Mouse (Mus musculus) kidney, embryonic 14.5 days (tissue): ENCODE results near the gene Akap12. TPM values are rescaled to one million over a fixed set of nuclear protein-coding genes. Genes with fewer than 3 reads are reported as not detected.
A peak's percentile ranks its signal among the peaks of the same experiment; 100 is the strongest.

ENCODE experiments used
- ATAC-seq: fragments of 200-750 bp; cut with Nextera tagmentation; 2 replicates; pipeline ENCODE4 v1.8.0; 2017; ENCODE audit warnings: moderate number of reproducible peaks, mild to moderate bottlenecking, moderate TSS enrichment, moderate library complexity; ENCODE audit not compliant: low FRiP score, low TSS enrichment
- H3K27ac ChIP-seq: fragments of 300-500 bp; sonication (generic); 2 replicates; pipeline ENCODE4 v1.5.1; 2014; ENCODE audit warnings: low read depth, mild to moderate bottlenecking, low read length, moderate library complexity, mixed read lengths
- H3K27me3 ChIP-seq: fragments of 300-500 bp; sonication (generic); 2 replicates; pipeline ENCODE4 v1.6.1; 2014; ENCODE audit warnings: mild to moderate bottlenecking, low read length; ENCODE audit not compliant: control insufficient read depth, insufficient read depth
- H3K36me3 ChIP-seq: fragments of 300-500 bp; sonication (generic); 2 replicates; pipeline ENCODE4 v1.6.1; 2014; ENCODE audit warnings: low read length, mixed read lengths; ENCODE audit not compliant: control insufficient read depth, insufficient read depth
- H3K4me1 ChIP-seq: fragments of 300-500 bp; sonication (generic); 2 replicates; pipeline ENCODE4 v1.6.1; 2014; ENCODE audit warnings: low read length, mixed read lengths; ENCODE audit not compliant: control insufficient read depth, insufficient read depth
- H3K4me2 ChIP-seq: fragments of 300-500 bp; sonication (generic); replicated peaks from 2 replicates; pipeline ENCODE4 v1.6.1; 2014; ENCODE audit warnings: low read depth, mild to moderate bottlenecking, low read length
- H3K4me3 ChIP-seq: fragments of 300-500 bp; sonication (generic); 2 replicates; pipeline ENCODE4 v1.5.1; 2014; ENCODE audit warnings: mild to moderate bottlenecking, low read length
- H3K9ac ChIP-seq: fragments of 300-500 bp; sonication (generic); 2 replicates; pipeline ENCODE4 v1.6.1; 2014; ENCODE audit warnings: low read depth, mild to moderate bottlenecking, low read length, moderate library complexity
- H3K9me3 ChIP-seq: fragments of 300-500 bp; sonication (generic); 2 replicates; pipeline ENCODE4 v1.6.1; 2016; ENCODE audit warnings: low read length; ENCODE audit not compliant: control insufficient read depth
- WGBS: fragments of 180-500 bp; shearing (Covaris S2); extraction: QIAGEN DNeasy Blood & Tissue Kit; methylation state at CpG from one replicate; pipeline ENCODE4 v1.1.7; 2014; 5-methylcytosine and 5-hydroxymethylcytosine counted together
- polyA plus RNA-seq: library from polyadenylated mRNA; unstranded; fragments of >200 nt; fragmentation: Nextera tagmentation; extraction: Ambion mirVana; gene quantifications from 2 replicates; pipeline ENCODE4 v1.2.1, GENCODE M21; 2014

Gene Akap12
- polyA plus RNA-seq, 1 experiment from 2014 or later: 70.7 TPM

DNA sequence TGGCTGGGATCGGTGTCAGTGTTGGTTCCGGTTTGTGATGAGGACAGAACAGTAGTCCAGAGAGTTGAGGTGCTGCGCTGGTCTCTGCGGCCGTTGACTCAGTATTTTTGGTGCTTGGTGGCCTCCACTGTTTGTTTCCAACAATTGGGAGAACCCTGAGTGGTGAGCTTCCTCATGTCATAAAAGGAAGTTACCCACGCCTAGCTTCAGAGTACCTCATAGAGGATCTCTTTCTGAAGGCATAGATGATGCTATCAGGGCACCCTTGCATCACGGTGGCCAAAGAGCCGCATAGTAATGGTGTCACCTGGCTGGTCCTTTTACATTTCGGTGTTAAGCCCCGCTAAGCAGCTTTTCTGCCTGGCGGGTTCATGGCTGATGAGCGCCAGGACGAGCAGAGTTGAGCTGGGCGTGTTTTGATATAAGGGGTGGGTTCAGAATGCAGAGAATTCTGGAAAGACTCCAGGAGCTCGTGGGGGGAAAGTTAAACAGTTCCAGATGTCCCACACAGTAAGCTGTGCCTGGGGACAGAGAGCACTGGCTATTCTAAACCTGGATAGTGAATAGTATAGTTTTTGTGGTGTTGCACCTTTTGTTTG lies 72.8 kb downstream of the Akap12 start:
- 53% methylated on average over 15 of the region's 15 CpGs for WGBS
- peaks cover 14% of the 10 kb centered on the region; the same call in 1 of the 2 replicates for H3K4me1 ChIP-seq

GRCm38 (mm10) chr10:4341430-4341829 lies 75.2 kb downstream of the Akap12 start:
- WGBS: 31% methylated on average over 2 of the region's 2 CpGs
- H3K36me3 ChIP-seq: no peaks in the 10 kb centered on the region
- no peak for ATAC-seq
- no peak overlapping the region for H3K9ac ChIP-seq
- H3K4me3 ChIP-seq: no peak overlapping the region
- H3K4me1 ChIP-seq: peaks cover 17% of the 10 kb centered on the region; the same call in 1 of the 2 replicates
- H3K27me3 ChIP-seq: no peaks in the 10 kb centered on the region
- no peak overlapping the region for H3K4me2 ChIP-seq
- H3K9me3 ChIP-seq: no peaks in the 10 kb centered on the region
- H3K27ac ChIP-seq: no peak overlapping the region

More for the DNA sequence above, 72.8 kb downstream of the Akap12 start:
- Histone ChIP-seq H3K4me3 (no peak overlapping the region), H3K36me3 (no peaks in the 10 kb centered on the region), H3K4me2 (peak overlapping the region; percentile 31; the same call in 1 of the 2 replicates), H3K27me3 (no peaks in the 10 kb centered on the region), H3K9ac (no peak overlapping the region), H3K9me3 (no peaks in the 10 kb centered on the region), H3K27ac (no peak overlapping the region; the same call in 1 of the 2 replicates)
- no peak for ATAC-seq

- H3K9me3 ChIP-seq: no peaks in the 10 kb centered on the region
- 0 out of 2 replicates have a peak overlapping the region, but pooled peaks have one; percentile 13 for H3K4me3 ChIP-seq
- no peaks in the 10 kb centered on the region for H3K36me3 ChIP-seq
- ATAC-seq: peak; percentile 93
- peaks cover 5% of the 10 kb centered on the region; the same call in 1 of the 2 replicates for H3K4me1 ChIP-seq
- no peaks in the 10 kb centered on the region for H3K27me3 ChIP-seq
- peak overlapping the region; percentile 37 for H3K4me2 ChIP-seq
- no peak overlapping the region for H3K9ac ChIP-seq
- no peak overlapping the region for H3K27ac ChIP-seq
- WGBS: 7% methylated on average over 28 of the region's 28 CpGs
These were observed 80.4 kb downstream of the Akap12 start for GRCm38 (mm10) chr10:4346489-4347135.

GRCm38 (mm10) chr10:4347136-4347492 lies 80.9 kb downstream of the Akap12 start:
- Histone ChIP-seq H3K4me1 (peaks cover 5% of the 10 kb centered on the region; the same call in 1 of the 2 replicates), H3K27me3 (no peaks in the 10 kb centered on the region), H3K4me3 (no peak overlapping the region), H3K9me3 (no peaks in the 10 kb centered on the region), H3K36me3 (no peaks in the 10 kb centered on the region), H3K27ac (no peak overlapping the region), H3K9ac (no peak overlapping the region), H3K4me2 (peak overlapping the region; percentile 37; the same call in 1 of the 2 replicates)
- peak; percentile 73 for ATAC-seq
- 29% methylated on average over 2 of the region's 4 CpGs for whole genome bisulfite sequencing

GRCm38 (mm10) chr10:4347591-4347990 lies 81.4 kb downstream of the Akap12 start:
- Histone ChIP-seq H3K9me3 (no peaks in the 10 kb centered on the region), H3K27ac (no peak overlapping the region), H3K4me3 (no peak overlapping the region), H3K4me1 (peaks cover 5% of the 10 kb centered on the region; the same call in 1 of the 2 replicates), H3K9ac (no peak overlapping the region), H3K27me3 (no peaks in the 10 kb centered on the region), H3K36me3 (no peaks in the 10 kb centered on the region), H3K4me2 (no peak overlapping the region)
- whole genome bisulfite sequencing: 94% methylated on average over 14 of the region's 14 CpGs
- peak; percentile 2; the same call in 1 of the 2 replicates for ATAC-seq

GRCm38 (mm10) chr10:4354371-4355260 lies 88.4 kb downstream of the Akap12 start:
- H3K27me3 ChIP-seq: no peaks in the 10 kb centered on the region
- no peak overlapping the region for H3K4me2 ChIP-seq
- WGBS: 90% methylated on average over 38 of the region's 38 CpGs
- H3K36me3 ChIP-seq: peaks cover 52% of the 10 kb centered on the region
- H3K9me3 ChIP-seq: no peaks in the 10 kb centered on the region
- H3K4me1 ChIP-seq: no peaks in the 10 kb centered on the region
- no peak overlapping the region for H3K9ac ChIP-seq
- ATAC-seq: no peak
- no peak overlapping the region for H3K27ac ChIP-seq
- no peak overlapping the region for H3K4me3 ChIP-seq

- 0 out of 2 replicates have a peak, but pooled peaks have one; percentile 7 for ATAC-seq
- H3K4me3 ChIP-seq: no peak overlapping the region
- H3K4me1 ChIP-seq: no peaks in the 10 kb centered on the region
- no peaks in the 10 kb centered on the region for H3K27me3 ChIP-seq
- H3K4me2 ChIP-seq: no peak overlapping the region
- H3K9ac ChIP-seq: no peak overlapping the region
- H3K27ac ChIP-seq: no peak overlapping the region
- WGBS: 71% methylated on average over 19 of the region's 19 CpGs
- peaks cover 52% of the 10 kb centered on the region for H3K36me3 ChIP-seq
- H3K9me3 ChIP-seq: no peaks in the 10 kb centered on the region
These were observed 89.8 kb downstream of the Akap12 start for GRCm38 (mm10) chr10:4355882-4356451.

DNA sequence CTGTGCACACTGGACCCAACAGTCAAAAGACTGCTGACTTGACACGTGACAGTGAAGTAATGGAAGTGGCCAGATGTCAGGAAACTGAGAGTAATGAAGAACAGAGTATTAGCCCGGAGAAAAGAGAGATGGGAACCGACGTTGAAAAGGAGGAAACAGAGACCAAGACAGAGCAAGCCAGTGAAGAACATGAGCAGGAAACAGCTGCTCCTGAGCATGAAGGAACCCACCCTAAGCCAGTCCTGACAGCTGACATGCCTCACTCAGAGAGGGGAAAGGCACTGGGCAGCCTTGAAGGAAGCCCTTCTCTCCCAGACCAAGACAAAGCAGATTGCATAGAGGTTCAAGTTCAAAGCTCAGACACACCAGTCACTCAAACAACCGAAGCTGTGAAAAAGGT lies 90.5 kb downstream of the Akap12 start:
- H3K9me3 ChIP-seq: no peaks in the 10 kb centered on the region
- H3K4me1 ChIP-seq: no peaks in the 10 kb centered on the region
- no peak overlapping the region for H3K4me2 ChIP-seq
- H3K36me3 ChIP-seq: peaks cover 52% of the 10 kb centered on the region
- 77% methylated on average over 5 of the region's 5 CpGs for WGBS
- no peaks in the 10 kb centered on the region for H3K27me3 ChIP-seq
- no peak overlapping the region for H3K9ac ChIP-seq
- H3K27ac ChIP-seq: no peak overlapping the region
- ATAC-seq: no peak
- no peak overlapping the region for H3K4me3 ChIP-seq
